Mouse (Mus musculus): ENCODE results near the gene Fam126b. TPM values are rescaled to one million over a fixed set of nuclear protein-coding genes. Genes with fewer than 3 reads are reported as not detected.

The Fam126b gene
- total and polyA plus RNA-seq, 3 experiments: 10.3 to 35.0 (median 34.5) TPM

- peaks cover 12% of the 10 kb centered on the region for H3K27me3 ChIP-seq (ENCODE audit: insufficient read depth, low read length)
- no peaks in the 10 kb centered on the region for H3K36me3 ChIP-seq (replicated peaks)
- H3K4me1 ChIP-seq (ENCODE audit: insufficient read depth, low read depth, low read length): peaks cover 17% of the 10 kb centered on the region
- no peak for ATAC-seq (ENCODE audit: extremely low read depth, insufficient number of reproducible peaks, low FRiP score, poor library complexity, severe bottlenecking)
- TF ChIP-seq GATA1 (IDR thresholded peaks at IDR 0.05; ENCODE audit: borderline replicate concordance, low read length) (no peak), POLR2AphosphoS5 (IDR thresholded peaks at IDR 0.05; ENCODE audit: insufficient replicate concordance, low read depth, low read length) (no peak), TAL1 (conservative IDR thresholded peaks at IDR 0.05; ENCODE audit: low read depth, low read length) (no peak), CTCF (IDR thresholded peaks at IDR 0.05; ENCODE audit: low read depth, low read length) (no peak), GATA2 (IDR thresholded peaks at IDR 0.05; ENCODE audit: borderline replicate concordance, low read depth, low read length) (no peak)
- H3K9me3 ChIP-seq (replicated peaks): peaks cover 3% of the 10 kb centered on the region; the same call in 1 of the 2 replicates
- DNase-seq (ENCODE audit: low spot score): peak; percentile 6
- H3K4me3 ChIP-seq (ENCODE audit: low read depth, low read length): no peak overlapping the region
These were observed 32.0 kb upstream of the Fam126b start for GRCm38 (mm10) chr1:58617978-58618668.

DNA sequence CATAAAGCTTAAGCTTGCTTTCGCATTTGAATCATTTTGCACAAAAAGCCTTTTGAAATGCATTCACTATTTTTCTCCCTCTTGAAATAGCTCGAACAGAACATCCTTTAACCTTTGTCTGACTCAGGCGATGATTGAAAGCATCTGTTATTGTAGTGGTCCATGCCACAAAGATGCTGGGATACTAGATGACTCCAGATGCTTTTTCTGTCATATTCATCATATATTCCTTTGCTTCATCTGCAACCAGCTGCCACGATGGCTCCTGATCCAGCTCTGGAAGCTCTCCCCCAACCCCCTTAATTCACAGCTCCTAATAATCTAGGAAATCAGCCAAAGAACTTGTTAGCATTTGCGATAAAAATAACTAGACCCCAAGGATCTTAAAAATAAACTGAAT is 31.0 kb upstream of the Fam126b start:
- no peak for TF ChIP-seq CTCF (IDR thresholded peaks at IDR 0.05; ENCODE audit: low read depth, low read length)
- TF ChIP-seq GATA1 (IDR thresholded peaks at IDR 0.05; ENCODE audit: borderline replicate concordance, low read length): no peak
- TF ChIP-seq GATA2 (IDR thresholded peaks at IDR 0.05; ENCODE audit: borderline replicate concordance, low read depth, low read length): no peak
- no peak for TF ChIP-seq POLR2AphosphoS5 (IDR thresholded peaks at IDR 0.05; ENCODE audit: insufficient replicate concordance, low read depth, low read length)
- TF ChIP-seq TAL1 (conservative IDR thresholded peaks at IDR 0.05; ENCODE audit: low read depth, low read length): no peak
- H3K27me3 ChIP-seq (ENCODE audit: insufficient read depth, low read length): peaks cover 17% of the 10 kb centered on the region
- DNase-seq (ENCODE audit: low spot score): no peak
- no peaks in the 10 kb centered on the region for H3K36me3 ChIP-seq (replicated peaks)
- peaks cover 17% of the 10 kb centered on the region for H3K4me1 ChIP-seq (ENCODE audit: insufficient read depth, low read depth, low read length)
- H3K4me3 ChIP-seq (ENCODE audit: low read depth, low read length): no peak overlapping the region
- H3K9me3 ChIP-seq (replicated peaks): peaks cover 3% of the 10 kb centered on the region; the same call in 1 of the 2 replicates
- no peak for ATAC-seq (ENCODE audit: extremely low read depth, insufficient number of reproducible peaks, low FRiP score, poor library complexity, severe bottlenecking)

GRCm38 (mm10) chr1:58616176-58616575 is 30.1 kb upstream of the Fam126b start:
- H3K4me1 ChIP-seq (ENCODE audit: insufficient read depth, low read depth, low read length): peaks cover 17% of the 10 kb centered on the region
- TF ChIP-seq TAL1 (conservative IDR thresholded peaks at IDR 0.05; ENCODE audit: low read depth, low read length): no peak
- no peak overlapping the region for H3K4me3 ChIP-seq (ENCODE audit: low read depth, low read length)
- ATAC-seq (ENCODE audit: extremely low read depth, insufficient number of reproducible peaks, low FRiP score, poor library complexity, severe bottlenecking) (no peak), DNase-seq (ENCODE audit: low spot score) (no peak)
- peaks cover 3% of the 10 kb centered on the region; the same call in 1 of the 2 replicates for H3K9me3 ChIP-seq (replicated peaks)
- no peaks in the 10 kb centered on the region for H3K36me3 ChIP-seq (replicated peaks)
- H3K27me3 ChIP-seq (ENCODE audit: insufficient read depth, low read length): peaks cover 17% of the 10 kb centered on the region

- Histone ChIP-seq H3K9me3 (replicated peaks) (peaks cover 3% of the 10 kb centered on the region; the same call in 1 of the 2 replicates), H3K36me3 (replicated peaks) (no peaks in the 10 kb centered on the region), H3K4me1 (ENCODE audit: insufficient read depth, low read depth, low read length) (peaks cover 17% of the 10 kb centered on the region), H3K4me3 (ENCODE audit: low read depth, low read length) (no peak overlapping the region), H3K27me3 (ENCODE audit: insufficient read depth, low read length) (peaks cover 17% of the 10 kb centered on the region)
- DNase-seq (ENCODE audit: low spot score) (no peak), ATAC-seq (ENCODE audit: extremely low read depth, insufficient number of reproducible peaks, low FRiP score, poor library complexity, severe bottlenecking) (no peak)
- TF ChIP-seq POLR2AphosphoS5 (IDR thresholded peaks at IDR 0.05; ENCODE audit: insufficient replicate concordance, low read depth, low read length) (no peak), TAL1 (conservative IDR thresholded peaks at IDR 0.05; ENCODE audit: low read depth, low read length) (no peak), CTCF (IDR thresholded peaks at IDR 0.05; ENCODE audit: low read depth, low read length) (no peak), GATA2 (IDR thresholded peaks at IDR 0.05; ENCODE audit: borderline replicate concordance, low read depth, low read length) (no peak), GATA1 (IDR thresholded peaks at IDR 0.05; ENCODE audit: borderline replicate concordance, low read length) (no peak)
These were observed 29.0 kb upstream of the Fam126b start for GRCm38 (mm10) chr1:58615146-58615545.

DNA sequence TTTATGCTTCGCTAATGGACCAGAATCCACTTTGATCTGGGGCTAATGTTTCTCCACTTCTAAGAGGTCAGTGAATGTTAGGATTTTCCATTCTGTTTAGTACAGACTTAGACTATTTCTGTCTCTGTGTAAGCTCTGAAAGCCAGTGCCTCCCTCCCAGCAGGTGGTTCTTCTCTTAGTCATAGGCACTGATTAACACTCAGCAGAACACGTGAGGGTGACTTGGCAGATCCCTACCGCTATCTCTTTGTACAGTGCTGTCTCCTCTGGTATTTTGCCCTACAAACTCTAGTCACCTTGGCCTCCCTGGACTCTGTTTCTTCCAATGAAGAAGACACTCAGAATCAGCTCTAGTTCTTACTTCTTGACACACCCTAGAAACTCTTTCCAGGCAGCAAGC is 28.3 kb upstream of the Fam126b start:
- Histone ChIP-seq H3K9me3 (replicated peaks) (peaks cover 3% of the 10 kb centered on the region; the same call in 1 of the 2 replicates), H3K36me3 (replicated peaks) (no peaks in the 10 kb centered on the region), H3K27me3 (ENCODE audit: insufficient read depth, low read length) (peaks cover 17% of the 10 kb centered on the region), H3K4me3 (ENCODE audit: low read depth, low read length) (no peak overlapping the region), H3K4me1 (ENCODE audit: insufficient read depth, low read depth, low read length) (peaks cover 17% of the 10 kb centered on the region)
- ATAC-seq (ENCODE audit: extremely low read depth, insufficient number of reproducible peaks, low FRiP score, poor library complexity, severe bottlenecking) (no peak), DNase-seq (ENCODE audit: low spot score) (no peak)
- TF ChIP-seq TAL1 (conservative IDR thresholded peaks at IDR 0.05; ENCODE audit: low read depth, low read length) (no peak), GATA2 (IDR thresholded peaks at IDR 0.05; ENCODE audit: borderline replicate concordance, low read depth, low read length) (no peak), CTCF (IDR thresholded peaks at IDR 0.05; ENCODE audit: low read depth, low read length) (no peak), GATA1 (IDR thresholded peaks at IDR 0.05; ENCODE audit: borderline replicate concordance, low read length) (no peak), POLR2AphosphoS5 (IDR thresholded peaks at IDR 0.05; ENCODE audit: insufficient replicate concordance, low read depth, low read length) (no peak)

DNA sequence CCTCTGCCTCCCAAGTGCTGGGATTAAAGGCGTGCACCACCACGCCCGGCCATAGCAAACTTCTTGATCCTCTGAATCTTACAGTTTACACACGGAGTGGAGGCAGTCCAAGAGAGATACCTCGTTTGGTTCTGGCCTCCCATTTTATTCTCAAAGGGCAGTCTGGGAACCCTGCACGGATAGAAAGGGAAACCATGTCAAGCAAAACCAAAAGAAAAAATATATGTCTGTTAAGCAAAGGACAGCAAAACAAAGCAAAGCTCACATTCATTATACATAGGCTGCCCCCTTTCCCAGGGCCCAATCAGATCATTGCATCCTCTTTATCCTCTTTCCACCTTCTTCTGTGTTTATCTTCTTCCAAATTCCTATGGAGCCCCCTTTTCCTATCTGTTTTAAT is 27.7 kb upstream of the Fam126b start:
- Histone ChIP-seq H3K4me1 (ENCODE audit: insufficient read depth, low read depth, low read length) (peaks cover 15% of the 10 kb centered on the region), H3K9me3 (replicated peaks) (peaks cover 1% of the 10 kb centered on the region; the same call in 1 of the 2 replicates), H3K4me3 (ENCODE audit: low read depth, low read length) (no peak overlapping the region), H3K36me3 (replicated peaks) (no peaks in the 10 kb centered on the region), H3K27me3 (ENCODE audit: insufficient read depth, low read length) (peaks cover 17% of the 10 kb centered on the region)
- DNase-seq (ENCODE audit: low spot score) (no peak), ATAC-seq (ENCODE audit: extremely low read depth, insufficient number of reproducible peaks, low FRiP score, poor library complexity, severe bottlenecking) (no peak)
- no peak for TF ChIP-seq CTCF (IDR thresholded peaks at IDR 0.05; ENCODE audit: low read depth, low read length)
- TF ChIP-seq GATA1 (IDR thresholded peaks at IDR 0.05; ENCODE audit: borderline replicate concordance, low read length): no peak
- TF ChIP-seq POLR2AphosphoS5 (IDR thresholded peaks at IDR 0.05; ENCODE audit: insufficient replicate concordance, low read depth, low read length): no peak
- no peak for TF ChIP-seq TAL1 (conservative IDR thresholded peaks at IDR 0.05; ENCODE audit: low read depth, low read length)
- no peak for TF ChIP-seq GATA2 (IDR thresholded peaks at IDR 0.05; ENCODE audit: borderline replicate concordance, low read depth, low read length)
